Mouse (Mus musculus): ENCODE measurements around the gene Ly9. TPM values are rescaled to one million over a fixed set of nuclear protein-coding genes. Genes with fewer than 3 reads are reported as not detected.

Gene Ly9
- 10.9 and 18.3 TPM in 2 replicates for polyA plus RNA-seq (2012; ENCODE audit: low replicate concordance)

DNA sequence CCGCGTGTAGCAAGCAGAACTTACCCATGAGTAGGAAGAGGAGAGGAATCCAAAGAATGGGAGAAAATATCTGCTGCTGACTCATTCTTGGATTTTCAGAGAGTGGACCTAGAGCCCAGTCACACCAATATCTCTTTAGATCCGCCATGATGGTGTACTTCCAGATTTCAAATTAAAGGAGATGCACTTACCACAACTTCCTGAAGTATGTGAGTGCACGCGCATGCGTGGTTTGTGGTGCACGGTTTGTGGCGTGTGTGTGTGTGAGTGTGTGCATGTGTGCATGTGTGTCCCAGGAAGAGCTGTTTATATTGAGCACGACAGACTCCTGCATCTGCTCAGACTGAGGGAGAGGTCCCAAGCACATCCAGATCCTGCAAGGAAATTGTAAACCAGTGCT lies at the start of gene Ly9:
Gene Ly9, minus strand, starts transcription at position 235 of the 400 bp plus-strand sequence.

GRCm38 (mm10) chr1:171652734-171653133 lies 45.5 kb upstream of the Ly9 start, which contains the start of gene Slamf7:
Slamf7 (minus strand) TSS chr1:171653035.

DNA sequence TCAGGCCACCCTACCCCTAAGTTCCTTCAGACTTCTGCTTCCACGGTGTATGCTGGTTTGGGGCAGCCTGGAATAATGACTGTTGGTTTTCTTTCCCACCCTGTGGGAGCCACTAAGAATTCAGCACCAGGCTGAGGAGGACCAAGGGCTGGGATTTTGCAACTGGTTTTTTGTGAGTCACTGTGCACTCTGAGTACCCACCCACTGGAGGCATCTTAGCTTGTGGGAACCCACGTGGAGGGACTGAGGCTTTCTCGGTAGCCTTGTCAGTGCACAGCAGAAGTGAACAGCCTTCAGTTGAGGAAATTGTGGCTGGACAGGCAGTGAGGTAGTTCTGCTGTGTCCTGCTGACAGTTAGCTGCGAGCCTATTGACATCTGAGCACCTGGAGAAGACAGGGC lies 48.3 kb downstream of the Ly9 start, which contains the start of gene Cd244a:
Gene Cd244a, plus strand, starts transcription at position 296 of the 400 bp plus-strand sequence.

Other genes starting within 250 kb of the Ly9 start
- gene Klhdc9, start 246.6 kb downstream of the Ly9 start, polyA plus RNA-seq (2012; ENCODE audit: low replicate concordance): 0.44 and 0.99 TPM in 2 replicates
- gene Nectin4, start 237.3 kb downstream of the Ly9 start, polyA plus RNA-seq (2012; ENCODE audit: low replicate concordance): 2.4 and 3.8 TPM in 2 replicates
- gene Arhgap30, start 218.5 kb downstream of the Ly9 start, polyA plus RNA-seq (2012; ENCODE audit: low replicate concordance): 174 and 196 TPM in 2 replicates
- gene Usf1, start 196.1 kb downstream of the Ly9 start, polyA plus RNA-seq (2012; ENCODE audit: low replicate concordance): 54.0 and 85.7 TPM in 2 replicates
- 1.4 TPM in 1 of 2 replicates, not detected in the other for gene Tstd1, start 188.5 kb downstream of the Ly9 start, polyA plus RNA-seq (2012; ENCODE audit: low replicate concordance)
- 0.16 and 1.7 TPM in 2 replicates for gene F11r, start 169.9 kb downstream of the Ly9 start, polyA plus RNA-seq (2012; ENCODE audit: low replicate concordance)
- gene Alyref2, start 103.9 kb downstream of the Ly9 start, polyA plus RNA-seq (2012; ENCODE audit: low replicate concordance): 17.0 and 18.6 TPM in 2 replicates
- 0.36 and 1.6 TPM in 2 replicates for gene Itln1, start 72.1 kb downstream of the Ly9 start, polyA plus RNA-seq (2012; ENCODE audit: low replicate concordance)
- gene Cd244a, start 48.2 kb downstream of the Ly9 start, polyA plus RNA-seq (2012; ENCODE audit: low replicate concordance): 1.1 and 1.5 TPM in 2 replicates
- 5.1 and 5.5 TPM in 2 replicates for gene Slamf7, start 45.6 kb upstream of the Ly9 start, polyA plus RNA-seq (2012; ENCODE audit: low replicate concordance)
- 9.6 and 15.3 TPM in 2 replicates for gene Cd48, start 74.6 kb upstream of the Ly9 start, polyA plus RNA-seq (2012; ENCODE audit: low replicate concordance)
- 1.3 and 5.6 TPM in 2 replicates for gene Slamf1, start 159.7 kb upstream of the Ly9 start, polyA plus RNA-seq (2012; ENCODE audit: low replicate concordance)
- gene Cd84, start 232.3 kb upstream of the Ly9 start, polyA plus RNA-seq (2012; ENCODE audit: low replicate concordance): 4.4 and 12.5 TPM in 2 replicates

All from hematopoietic multipotent progenitor cell, adult 10-12 weeks (in vitro differentiated cells).